Mouse (Mus musculus): ENCODE results near the gene Vmn2r36. TPM values are rescaled to one million over a fixed set of nuclear protein-coding genes. Genes with fewer than 3 reads are reported as not detected.
"Not testable (repeated sequence)": the region's sequence is repeated elsewhere in the genome, so short reads cannot be mapped to it uniquely, and the experiment has no call there.

Vmn2r36 gene
- not detected in 2 replicates for polyA plus RNA-seq (2011; ENCODE audit: insufficient read length, low read depth, missing spikeins)

- not testable (repeated sequence) for H3K4me1 ChIP-seq (ENCODE audit: control insufficient read depth, insufficient read depth, low read length); H3K27ac ChIP-seq (ENCODE audit: insufficient read depth, low read length); H3K4me3 ChIP-seq (ENCODE audit: insufficient read depth, low read length)
Measured at GRCm38 (mm10) chr7:7902395-7902794, at the start of gene Vmn2r36. Vmn2r36 (minus strand) TSS chr7:7902495.

Other genes starting within 250 kb of the Vmn2r36 start
- not detected in 2 replicates for gene Vmn2r34, start 213.0 kb downstream of the Vmn2r36 start, polyA plus RNA-seq (2011; ENCODE audit: insufficient read length, low read depth, missing spikeins)
- gene Vmn2r35, start 82.6 kb downstream of the Vmn2r36 start, polyA plus RNA-seq (2011; ENCODE audit: insufficient read length, low read depth, missing spikeins): not detected in 2 replicates

All from embryonic fibroblast, embryonic 13.5 days (primary cell).